Mouse (Mus musculus): ENCODE measurements around the gene Kctd3. TPM values are rescaled to one million over a fixed set of nuclear protein-coding genes. Genes with fewer than 3 reads are reported as not detected.
"Not testable (repeated sequence)": the region's sequence is repeated elsewhere in the genome, so short reads cannot be mapped to it uniquely, and the experiment has no call there.

Kctd3 gene
- polyA plus RNA-seq, 1 experiment from 2014 or later = 19.3 TPM

GRCm38 (mm10) chr1:189050122-189050521 lies 42.5 kb upstream of the Kctd3 start:
- TF ChIP-seq CTCF (IDR thresholded peaks at IDR 0.05) (no peak), EP300 (IDR thresholded peaks at IDR 0.05) (no peak)
- no peak overlapping the region for H3K4me2 ChIP-seq (replicated peaks; ENCODE audit: low read depth, low read length)

GRCm38 (mm10) chr1:189048331-189048730 lies 40.7 kb upstream of the Kctd3 start:
- Histone ChIP-seq H3K27ac (ENCODE audit: low read length) (no peak overlapping the region), H3K4me2 (replicated peaks; ENCODE audit: low read depth, low read length) (no peak overlapping the region), H3K4me1 (ENCODE audit: insufficient read depth, low read depth, low read length) (no peaks in the 10 kb centered on the region), H3K9ac (replicated peaks; ENCODE audit: low read depth) (no peak overlapping the region), H3K36me3 (ENCODE audit: insufficient read depth, low read length) (no peaks in the 10 kb centered on the region), H3K9me3 (ENCODE audit: low read length) (no peaks in the 10 kb centered on the region), H3K27me3 (replicated peaks; ENCODE audit: insufficient read depth, low read length) (no peaks in the 10 kb centered on the region), H3K4me3 (ENCODE audit: low read depth, low read length) (no peak overlapping the region)
- DNase-seq (ENCODE audit: low spot score) (no peak), ATAC-seq (no peak)
- WGBS = 88% methylated on average over 2 of the region's 2 CpGs
- TF ChIP-seq EP300 (IDR thresholded peaks at IDR 0.05) (no peak), CTCF (IDR thresholded peaks at IDR 0.05) (no peak)

More at GRCm38 (mm10) chr1:189050122-189050521, 42.5 kb upstream of the Kctd3 start:
- H3K4me3 ChIP-seq (ENCODE audit: low read depth, low read length) = no peak overlapping the region
- H3K4me1 ChIP-seq (ENCODE audit: insufficient read depth, low read depth, low read length) = no peaks in the 10 kb centered on the region; the same call in 1 of the 2 replicates
- no peaks in the 10 kb centered on the region for H3K9me3 ChIP-seq (ENCODE audit: low read length)
- ATAC-seq (no peak), DNase-seq (ENCODE audit: low spot score) (no peak)
- no peak overlapping the region for H3K27ac ChIP-seq (ENCODE audit: low read length)
- no peaks in the 10 kb centered on the region for H3K36me3 ChIP-seq (ENCODE audit: insufficient read depth, low read length)
- H3K27me3 ChIP-seq (replicated peaks; ENCODE audit: insufficient read depth, low read length) = no peaks in the 10 kb centered on the region
- WGBS = 40% methylated on average over 3 of the region's 3 CpGs
- no peak overlapping the region for H3K9ac ChIP-seq (replicated peaks; ENCODE audit: low read depth)

- no peaks in the 10 kb centered on the region for H3K36me3 ChIP-seq (ENCODE audit: insufficient read depth, low read length)
- DNase-seq (ENCODE audit: low spot score) (no peak), ATAC-seq (no peak)
- no peak for TF ChIP-seq CTCF (IDR thresholded peaks at IDR 0.05)
- no peak for TF ChIP-seq EP300 (IDR thresholded peaks at IDR 0.05)
- no peak overlapping the region for H3K27ac ChIP-seq (ENCODE audit: low read length)
- H3K27me3 ChIP-seq (replicated peaks; ENCODE audit: insufficient read depth, low read length) = no peaks in the 10 kb centered on the region
- 60% methylated on average over 3 of the region's 3 CpGs for WGBS
- H3K4me3 ChIP-seq (ENCODE audit: low read depth, low read length) = no peak overlapping the region
- no peaks in the 10 kb centered on the region for H3K4me1 ChIP-seq (ENCODE audit: insufficient read depth, low read depth, low read length)
- H3K9me3 ChIP-seq (ENCODE audit: low read length) = no peaks in the 10 kb centered on the region
- H3K4me2 ChIP-seq (replicated peaks; ENCODE audit: low read depth, low read length) = no peak overlapping the region
- no peak overlapping the region for H3K9ac ChIP-seq (replicated peaks; ENCODE audit: low read depth)
Observed at GRCm38 (mm10) chr1:189047918-189048317, 40.3 kb upstream of the Kctd3 start.

GRCm38 (mm10) chr1:189046831-189047230 lies 39.2 kb upstream of the Kctd3 start:
- H3K36me3 ChIP-seq (ENCODE audit: insufficient read depth, low read length) = no peaks in the 10 kb centered on the region
- H3K4me3 ChIP-seq (ENCODE audit: low read depth, low read length) = no peak overlapping the region
- no peaks in the 10 kb centered on the region for H3K27me3 ChIP-seq (replicated peaks; ENCODE audit: insufficient read depth, low read length)
- ATAC-seq (no peak), DNase-seq (ENCODE audit: low spot score) (no peak)
- no peak overlapping the region for H3K27ac ChIP-seq (ENCODE audit: low read length)
- no peak overlapping the region for H3K9ac ChIP-seq (replicated peaks; ENCODE audit: low read depth)
- no peaks in the 10 kb centered on the region for H3K4me1 ChIP-seq (ENCODE audit: insufficient read depth, low read depth, low read length)
- H3K9me3 ChIP-seq (ENCODE audit: low read length) = no peaks in the 10 kb centered on the region
- no peak overlapping the region for H3K4me2 ChIP-seq (replicated peaks; ENCODE audit: low read depth, low read length)
- TF ChIP-seq CTCF (IDR thresholded peaks at IDR 0.05) (no peak), EP300 (IDR thresholded peaks at IDR 0.05) (no peak)
- WGBS = 60% methylated on average over 3 of the region's 3 CpGs

- ATAC-seq = no peak
- no peaks in the 10 kb centered on the region for H3K9me3 ChIP-seq (ENCODE audit: low read length)
- H3K27ac ChIP-seq (ENCODE audit: low read length) = no peak overlapping the region
- H3K4me2 ChIP-seq (replicated peaks; ENCODE audit: low read depth, low read length) = no peak overlapping the region
- TF ChIP-seq EP300 (IDR thresholded peaks at IDR 0.05) (no peak), CTCF (IDR thresholded peaks at IDR 0.05) (no peak)
- no peak for DNase-seq (ENCODE audit: low spot score)
- H3K4me1 ChIP-seq (ENCODE audit: insufficient read depth, low read depth, low read length) = no peaks in the 10 kb centered on the region
- H3K27me3 ChIP-seq (replicated peaks; ENCODE audit: insufficient read depth, low read length) = no peaks in the 10 kb centered on the region
- no peaks in the 10 kb centered on the region for H3K36me3 ChIP-seq (ENCODE audit: insufficient read depth, low read length)
- H3K9ac ChIP-seq (replicated peaks; ENCODE audit: low read depth) = no peak overlapping the region
- 77% methylated on average over 3 of the region's 3 CpGs for WGBS
- no peak overlapping the region for H3K4me3 ChIP-seq (ENCODE audit: low read depth, low read length)
Observed at GRCm38 (mm10) chr1:189046301-189046700, 38.7 kb upstream of the Kctd3 start.

- Histone ChIP-seq H3K9ac (replicated peaks; ENCODE audit: low read depth) (no peak overlapping the region), H3K4me2 (replicated peaks; ENCODE audit: low read depth, low read length) (no peak overlapping the region), H3K4me3 (ENCODE audit: low read depth, low read length) (no peak overlapping the region), H3K27ac (ENCODE audit: low read length) (no peak overlapping the region), H3K4me1 (ENCODE audit: insufficient read depth, low read depth, low read length) (no peaks in the 10 kb centered on the region), H3K36me3 (ENCODE audit: insufficient read depth, low read length) (no peaks in the 10 kb centered on the region), H3K27me3 (replicated peaks; ENCODE audit: insufficient read depth, low read length) (no peaks in the 10 kb centered on the region), H3K9me3 (ENCODE audit: low read length) (no peaks in the 10 kb centered on the region)
- WGBS = 67% methylated on average over 12 of the region's 12 CpGs
- TF ChIP-seq CTCF (IDR thresholded peaks at IDR 0.05) = no peak
- TF ChIP-seq EP300 (IDR thresholded peaks at IDR 0.05) = no peak
- DNase-seq (ENCODE audit: low spot score) = peak; percentile 21
- peak; percentile 43 for ATAC-seq
Observed at GRCm38 (mm10) chr1:189041261-189041660, 33.6 kb upstream of the Kctd3 start.

GRCm38 (mm10) chr1:189039348-189039747 lies 31.7 kb upstream of the Kctd3 start:
- Histone ChIP-seq H3K4me1 (ENCODE audit: insufficient read depth, low read depth, low read length) (no peaks in the 10 kb centered on the region), H3K4me3 (ENCODE audit: low read depth, low read length) (no peak overlapping the region), H3K27me3 (replicated peaks; ENCODE audit: insufficient read depth, low read length) (no peaks in the 10 kb centered on the region), H3K4me2 (replicated peaks; ENCODE audit: low read depth, low read length) (no peak overlapping the region), H3K36me3 (ENCODE audit: insufficient read depth, low read length) (no peaks in the 10 kb centered on the region), H3K27ac (ENCODE audit: low read length) (no peak overlapping the region), H3K9ac (replicated peaks; ENCODE audit: low read depth) (no peak overlapping the region), H3K9me3 (ENCODE audit: low read length) (no peaks in the 10 kb centered on the region)
- TF ChIP-seq CTCF (IDR thresholded peaks at IDR 0.05) (no peak), EP300 (IDR thresholded peaks at IDR 0.05) (no peak)
- no peak for ATAC-seq
- WGBS = 90% methylated on average over 5 of the region's 5 CpGs
- DNase-seq (ENCODE audit: low spot score) = no peak

- not testable (repeated sequence) for H3K4me2 ChIP-seq (replicated peaks; ENCODE audit: low read depth, low read length); H3K9ac ChIP-seq (replicated peaks; ENCODE audit: low read depth); ATAC-seq; H3K4me1 ChIP-seq (ENCODE audit: insufficient read depth, low read depth, low read length); DNase-seq (ENCODE audit: low spot score); H3K4me3 ChIP-seq (ENCODE audit: low read depth, low read length); H3K36me3 ChIP-seq (ENCODE audit: insufficient read depth, low read length); H3K9me3 ChIP-seq (ENCODE audit: low read length); H3K27me3 ChIP-seq (replicated peaks; ENCODE audit: insufficient read depth, low read length); H3K27ac ChIP-seq (ENCODE audit: low read length)
- WGBS = 90% methylated on average over 2 of the region's 2 CpGs
Observed at GRCm38 (mm10) chr1:189032817-189033216, 25.2 kb upstream of the Kctd3 start.

Measured in lung, postnatal 0 days (tissue).